Mouse (Mus musculus) CH12.LX (cell line): ENCODE results near the gene Lcat. TPM values are rescaled to one million over a fixed set of nuclear protein-coding genes. Genes with fewer than 3 reads are reported as not detected.

Source experiments
- DNase-seq: peaks from one replicate; pipeline ENCODE4 v3.0.0-alpha.2; 2013; ENCODE audit errors: extremely low read depth
- H3K27ac ChIP-seq: 2 replicates; pipeline ENCODE4 v1.5.1; 2012; ENCODE audit warnings: low read depth, mild to moderate bottlenecking, control low read depth, moderate library complexity; ENCODE audit not compliant: insufficient read depth
- H3K27me3 ChIP-seq: replicated peaks from 2 replicates; pipeline ENCODE3; 2012; ENCODE audit warnings: inconsistent platforms
- H3K36me3 ChIP-seq, 2 experiments: replicated peaks in 1 of 2; 2 replicates each; pipeline versions ENCODE3 to v1.6.1; 2012; ENCODE audit warnings: inconsistent platforms in 1 of 2, low read length in 1 of 2, mild to moderate bottlenecking in 1 of 2, mixed read lengths in 1 of 2, moderate library complexity in 1 of 2; ENCODE audit not compliant: control insufficient read depth in 1 of 2, insufficient read depth in 1 of 2
- H3K4me1 ChIP-seq, 2 experiments: 2 replicates each; pipeline ENCODE4 v1.6.1; 2012; ENCODE audit warnings: inconsistent platforms in 1 of 2, moderate library complexity in 1 of 2; ENCODE audit not compliant: insufficient read depth in 2 of 2, control insufficient read depth in 1 of 2
- H3K4me2 ChIP-seq: 2 replicates; pipeline ENCODE4 v1.6.1; 2012; ENCODE audit warnings: low read depth, mild to moderate bottlenecking, control low read depth; ENCODE audit not compliant: poor library complexity, insufficient read depth, severe bottlenecking
- H3K4me3 ChIP-seq, 3 experiments: fragments of 150-350 bp in 1 of 3; sonication (generic) in 1 of 3; replicated peaks in 1 of 3; 2 replicates each; pipeline versions ENCODE3 to v1.5.1; 2011 to 2012; ENCODE audit warnings: low read depth in 2 of 3, low read length in 2 of 3, mild to moderate bottlenecking in 2 of 3, moderate library complexity in 2 of 3, control low read depth in 1 of 3, improper control_type of control experiment in 1 of 3, inconsistent platforms in 1 of 3, mixed read lengths in 1 of 3; ENCODE audit not compliant: poor library complexity in 1 of 3
- H3K79me2 ChIP-seq: replicated peaks from 2 replicates; pipeline ENCODE4 v1.6.1; 2012; ENCODE audit warnings: mild to moderate bottlenecking, moderate library complexity; ENCODE audit not compliant: control insufficient read depth, poor library complexity, insufficient read depth, severe bottlenecking; ENCODE audit errors: extremely low read depth
- H3K9ac ChIP-seq: 2 replicates; pipeline ENCODE4 v1.6.1; 2012; ENCODE audit warnings: low read depth, mild to moderate bottlenecking, control low read depth, moderate library complexity; ENCODE audit not compliant: insufficient read depth
- H3K9me3 ChIP-seq: replicated peaks from 2 replicates; pipeline ENCODE3; 2012; ENCODE audit warnings: low read length, inconsistent platforms, mixed read lengths
- BHLHE40 ChIP-seq: IDR thresholded peaks from 2 replicates; pipeline ENCODE4 v1.6.1; 2011; ENCODE audit warnings: mild to moderate bottlenecking, low read depth, low read length, improper control_type of control experiment
- CHD1 ChIP-seq: IDR thresholded peaks from 2 replicates; pipeline ENCODE4 v1.6.1; 2012; ENCODE audit warnings: low read depth, low read length, improper control_type of control experiment, inconsistent platforms
- CTCF ChIP-seq, 2 experiments: IDR thresholded peaks in 1 of 2; conservative IDR thresholded peaks in 1 of 2; 2 replicates each; pipeline ENCODE4 v1.5.1; 2011 to 2012; ENCODE audit warnings: low read depth in 2 of 2, low read length in 2 of 2, improper control_type of control experiment in 1 of 2, inconsistent platforms in 1 of 2, mild to moderate bottlenecking in 1 of 2, moderate library complexity in 1 of 2
- E2F4 ChIP-seq: IDR thresholded peaks from 2 replicates; pipeline ENCODE4 v1.6.1; 2011; ENCODE audit warnings: low read depth, low read length, improper control_type of control experiment; ENCODE audit not compliant: insufficient replicate concordance
- ELF1 ChIP-seq: IDR thresholded peaks from 2 replicates; pipeline ENCODE4 v1.6.1; 2014; ENCODE audit warnings: low read depth, mild to moderate bottlenecking, inconsistent platforms, low read length, improper control_type of control experiment
- EP300 ChIP-seq: IDR thresholded peaks from 2 replicates; pipeline ENCODE4 v1.6.1; 2011; ENCODE audit warnings: low read length, improper control_type of control experiment
- HCFC1 ChIP-seq: IDR thresholded peaks from 2 replicates; pipeline ENCODE4 v1.6.1; 2012; ENCODE audit warnings: low read depth, mild to moderate bottlenecking, inconsistent platforms, low read length, improper control_type of control experiment
- JUN ChIP-seq: IDR thresholded peaks from 2 replicates; pipeline ENCODE4 v1.6.1; 2011; ENCODE audit warnings: low read depth, mild to moderate bottlenecking, low read length, improper control_type of control experiment, moderate library complexity; ENCODE audit not compliant: insufficient read depth
- JUND ChIP-seq: conservative IDR thresholded peaks from 2 replicates; pipeline ENCODE4 v1.6.1; 2011; ENCODE audit warnings: low read depth, low read length, improper control_type of control experiment
- KAT2A ChIP-seq: IDR thresholded peaks from 2 replicates; pipeline ENCODE4 v1.6.1; 2012; ENCODE audit warnings: low read length, improper control_type of control experiment, inconsistent platforms; ENCODE audit not compliant: insufficient replicate concordance
- MAFK ChIP-seq: IDR thresholded peaks from 2 replicates; pipeline ENCODE4 v1.6.1; 2011; ENCODE audit warnings: low read length, improper control_type of control experiment; ENCODE audit not compliant: insufficient replicate concordance
- MAZ ChIP-seq: IDR thresholded peaks from 2 replicates; pipeline ENCODE4 v1.6.1; 2012; ENCODE audit warnings: low read depth, mild to moderate bottlenecking, inconsistent platforms, low read length, improper control_type of control experiment, moderate library complexity
- MEF2A ChIP-seq: IDR thresholded peaks from 2 replicates; pipeline ENCODE4 v1.6.1; 2014; ENCODE audit warnings: low read depth, mild to moderate bottlenecking, inconsistent platforms, low read length, improper control_type of control experiment, borderline replicate concordance
- MXI1 ChIP-seq: IDR thresholded peaks from 2 replicates; pipeline ENCODE4 v1.6.1; 2011; ENCODE audit warnings: mild to moderate bottlenecking, low read depth, low read length, improper control_type of control experiment
- NRF1 ChIP-seq: IDR thresholded peaks from 2 replicates; pipeline ENCODE4 v1.6.1; 2014; ENCODE audit warnings: low read depth, mild to moderate bottlenecking, inconsistent platforms, low read length, improper control_type of control experiment, moderate library complexity
- PAX5 ChIP-seq: IDR thresholded peaks from 2 replicates; pipeline ENCODE4 v1.6.1; 2012; ENCODE audit warnings: low read length, inconsistent platforms, mixed read lengths
- POLR2A ChIP-seq: IDR thresholded peaks from 2 replicates; pipeline ENCODE4 v1.6.1; 2011; ENCODE audit warnings: low read depth, mild to moderate bottlenecking, improper control_type of control experiment, low read length
- RAD21 ChIP-seq: IDR thresholded peaks from 2 replicates; pipeline ENCODE4 v1.6.1; 2011; ENCODE audit warnings: low read depth, mild to moderate bottlenecking, low read length, improper control_type of control experiment, moderate library complexity
- RCOR1 ChIP-seq: conservative IDR thresholded peaks from 2 replicates; pipeline ENCODE4 v1.6.1; 2012; ENCODE audit warnings: low read depth, mild to moderate bottlenecking, inconsistent platforms, low read length, improper control_type of control experiment
- SIN3A ChIP-seq: IDR thresholded peaks from 2 replicates; pipeline ENCODE4 v1.6.1; 2012; ENCODE audit warnings: low read length, improper control_type of control experiment, inconsistent platforms
- SMC3 ChIP-seq: IDR thresholded peaks from 2 replicates; pipeline ENCODE4 v1.6.1; 2011; ENCODE audit warnings: low read depth, low read length, improper control_type of control experiment
- TCF12 ChIP-seq: IDR thresholded peaks from 2 replicates; pipeline ENCODE4 v1.6.1; 2014; ENCODE audit warnings: low read depth, mild to moderate bottlenecking, inconsistent platforms, low read length, improper control_type of control experiment
- USF2 ChIP-seq: conservative IDR thresholded peaks from 2 replicates; pipeline ENCODE4 v1.6.1; 2011; ENCODE audit warnings: low read depth, low read length, improper control_type of control experiment
- ZC3H11A ChIP-seq: IDR thresholded peaks from 2 replicates; pipeline ENCODE4 v1.6.1; 2012; ENCODE audit warnings: low read depth, mild to moderate bottlenecking, inconsistent platforms, low read length, improper control_type of control experiment
- ZKSCAN1 ChIP-seq: IDR thresholded peaks from 2 replicates; pipeline ENCODE4 v1.6.1; 2012; ENCODE audit warnings: low read depth, inconsistent platforms, low read length, improper control_type of control experiment, borderline replicate concordance
- ZMIZ1 ChIP-seq: IDR thresholded peaks from 2 replicates; pipeline ENCODE4 v1.6.1; 2012; ENCODE audit warnings: low read depth, mild to moderate bottlenecking, inconsistent platforms, low read length, improper control_type of control experiment
- dilution Hi-C: fragments of 300-500 bp; cut with MboI; formaldehyde crosslinking; loops from 2 replicates; pipeline ENCODE4 v1.14.3; 2020; ENCODE audit warnings: low sequenced_read_pairs; ENCODE audit not compliant: extremely low pct_unique_long_range_greater_than_20kb, extremely low pct_ligation_motif_present
- in situ Hi-C: fragments of 300-500 bp; cut with MboI; formaldehyde crosslinking; loops from 3 replicates; pipeline ENCODE4 v1.14.3; 2019; ENCODE audit warnings: low sequenced_read_pairs, low pct_ligation_motif_present, low pct_unique_long_range_greater_than_20kb, mixed read lengths
- polyA plus RNA-seq: library from polyadenylated mRNA; unstranded; fragments of >175 nt; gene quantifications from 2 replicates; pipeline ENCODE4 v1.2.1, GENCODE M21; 2012; ENCODE audit warnings: low read depth; ENCODE audit not compliant: insufficient read length
- total RNA-seq, 2 experiments: library from RNA; depleted of rRNA; stranded (reverse); fragments of 300-350 nt in 1 of 2; fragments of >200 nt in 1 of 2; gene quantifications; 2 replicates each; pipeline ENCODE4 v1.2.3; 2012 to 2014

Gene Lcat
- total and polyA plus RNA-seq, 3 experiments, result 0.17 to 0.34 TPM; not detected in 1

DNA sequence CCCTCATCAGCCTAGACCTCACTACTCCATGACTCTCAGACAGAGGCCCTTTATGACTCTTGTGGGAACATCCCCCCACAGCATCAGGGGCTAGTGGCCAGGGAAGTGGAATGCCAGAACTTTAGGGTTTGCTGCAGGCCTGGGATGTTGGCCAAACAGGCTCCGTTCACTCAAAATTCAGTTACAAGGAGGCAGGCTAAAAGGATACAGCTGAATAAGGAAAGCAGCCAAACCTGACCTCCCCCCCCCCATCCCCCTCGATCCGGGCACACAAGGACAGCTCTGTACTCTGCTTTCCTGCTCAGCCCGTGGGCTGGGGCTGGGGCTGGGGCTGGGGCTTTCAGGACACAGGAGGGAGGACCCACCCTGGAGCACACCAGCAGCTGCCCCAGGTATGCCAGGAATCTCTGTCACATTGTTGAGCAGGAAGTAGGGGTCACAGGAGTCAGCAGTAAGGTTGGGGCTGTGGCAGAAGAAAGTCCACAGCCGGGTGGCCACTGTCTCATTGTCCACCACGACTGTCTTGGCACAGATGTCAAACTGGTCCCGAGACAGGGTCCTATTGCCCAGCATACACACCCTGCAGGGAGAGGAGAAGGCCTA lies 8.0 kb upstream of the Lcat start:
- peaks cover 5 to 17% of the 10 kb centered on the region in 2 experiments for H3K4me1 ChIP-seq
- in situ Hi-C loops (no loop called here), dilution Hi-C loops (no loop called here)
- no peaks in the 10 kb centered on the region for H3K79me2 ChIP-seq
- no peak overlapping the region for H3K27ac ChIP-seq
- H3K4me3 ChIP-seq, result no peak overlapping the region
- H3K36me3 ChIP-seq, result peaks cover 9 to 84% of the 10 kb centered on the region in 2 experiments
- no peak for DNase-seq
- H3K9ac ChIP-seq, result no peak overlapping the region
- no peaks in the 10 kb centered on the region for H3K27me3 ChIP-seq
- no peaks in the 10 kb centered on the region for H3K9me3 ChIP-seq
- no peak overlapping the region for H3K4me2 ChIP-seq
- TF ChIP-seq CTCF (conservative IDR thresholded peaks at IDR 0.05 in 1 of 2, IDR thresholded peaks at IDR 0.05 in 1 of 2; ENCODE audit: low read depth in 2 of 2, low read length in 2 of 2) (no peak), MAZ (no peak), JUN (no peak), ELF1 (no peak), RAD21 (no peak), POLR2A (no peak), MEF2A (no peak)

DNA sequence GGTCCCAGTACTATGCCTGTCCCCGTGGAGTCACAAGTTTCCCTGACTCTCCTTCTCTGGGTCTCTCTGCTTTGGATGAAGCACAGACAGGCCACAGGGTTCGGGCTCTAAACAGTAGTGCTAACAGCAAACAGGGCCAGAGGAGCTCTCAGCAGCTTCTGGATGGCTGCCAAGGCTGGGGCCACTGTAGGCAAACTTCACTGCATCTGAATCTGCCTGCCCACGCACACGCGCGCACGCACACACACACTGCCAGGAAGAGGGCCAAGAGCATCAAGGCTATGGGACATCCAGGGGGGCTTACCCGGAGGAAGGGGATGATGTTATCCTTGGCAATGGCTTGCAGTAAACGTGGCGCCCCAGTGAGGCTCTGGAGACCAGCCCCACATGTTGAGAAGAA lies 6.2 kb upstream of the Lcat start:
- peaks cover 5 to 17% of the 10 kb centered on the region in 2 experiments for H3K4me1 ChIP-seq
- in situ Hi-C loops, result no loop called here
- H3K4me3 ChIP-seq, result no peak overlapping the region
- peaks cover 19 to 88% of the 10 kb centered on the region in 2 experiments for H3K36me3 ChIP-seq
- no peaks in the 10 kb centered on the region for H3K27me3 ChIP-seq
- H3K27ac ChIP-seq, result no peak overlapping the region
- no peak overlapping the region for H3K9ac ChIP-seq
- no peaks in the 10 kb centered on the region for H3K9me3 ChIP-seq
- TF ChIP-seq RCOR1, result no peak
- no peak for TF ChIP-seq JUN
- no peak for TF ChIP-seq USF2
- no peak for TF ChIP-seq E2F4
- TF ChIP-seq ZC3H11A, result no peak
- no peak for TF ChIP-seq TCF12
- dilution Hi-C loops, result no loop called here
- DNase-seq, result no peak
- H3K79me2 ChIP-seq, result no peaks in the 10 kb centered on the region
- H3K4me2 ChIP-seq, result no peak overlapping the region

DNA sequence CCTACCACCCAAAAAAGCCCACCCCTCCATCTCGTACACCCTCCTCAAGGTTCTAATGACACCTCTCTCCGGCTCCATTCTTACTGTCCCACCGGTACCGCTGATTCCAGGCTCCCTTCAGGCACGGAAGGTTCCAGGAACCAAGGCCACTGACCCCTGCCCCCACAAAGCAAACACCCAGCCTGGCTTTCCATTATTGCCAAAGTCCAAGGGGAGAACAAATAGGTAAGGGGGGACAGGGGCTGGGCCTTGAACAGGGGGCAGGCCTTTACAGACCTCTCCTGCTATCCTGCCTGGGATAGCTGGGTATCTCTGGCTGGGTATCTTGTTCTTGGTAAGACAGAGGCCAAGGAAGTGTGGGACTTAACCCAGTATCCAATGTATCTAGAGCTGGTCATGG lies 640 bp downstream of the Lcat start:
- Histone ChIP-seq H3K4me2 (no peak overlapping the region), H3K36me3 (peaks cover 22 to 63% of the 10 kb centered on the region in 2 experiments), H3K79me2 (no peaks in the 10 kb centered on the region), H3K27me3 (no peaks in the 10 kb centered on the region), H3K9me3 (no peaks in the 10 kb centered on the region), H3K27ac (no peak overlapping the region), H3K9ac (no peak overlapping the region), H3K4me3 (no peak overlapping the region), H3K4me1 (peaks cover 0 to 15% of the 10 kb centered on the region in 2 experiments; a peak in 2 of 4 replicates)
- no peak for DNase-seq
- in situ Hi-C loops, result no loop called here
- dilution Hi-C loops, result no loop called here
- TF ChIP-seq CHD1, result no peak
- no peak for TF ChIP-seq PAX5
- TF ChIP-seq EP300, result no peak
- no peak for TF ChIP-seq MXI1
- TF ChIP-seq MEF2A, result no peak
- no peak for TF ChIP-seq KAT2A
- TF ChIP-seq ZKSCAN1, result no peak
- TF ChIP-seq SIN3A, result no peak
- TF ChIP-seq SMC3, result no peak
- TF ChIP-seq ZMIZ1, result no peak
- no peak for TF ChIP-seq JUND
- no peak for TF ChIP-seq MAFK
- no peak for TF ChIP-seq NRF1
- no peak for TF ChIP-seq HCFC1
- TF ChIP-seq TCF12, result no peak
- no peak for TF ChIP-seq BHLHE40
